Mouse (Mus musculus) lung, embryonic 16.5 days (tissue): Measurements from ENCODE around the gene Kcnab1. TPM values are rescaled to one million over a fixed set of nuclear protein-coding genes. Genes with fewer than 3 reads are reported as not detected.

Source experiments
- ATAC-seq: fragments of 200-750 bp; cut with Nextera tagmentation; 2 replicates; pipeline ENCODE4 v1.8.0; 2017; ENCODE audit warnings: low read depth, mild to moderate bottlenecking, moderate library complexity
- H3K27ac ChIP-seq: fragments of 300-500 bp; sonication (generic); 2 replicates; pipeline ENCODE4 v1.5.1; 2014; ENCODE audit warnings: mild to moderate bottlenecking, control low read depth, low read length
- H3K27me3 ChIP-seq: fragments of 300-500 bp; sonication (generic); 2 replicates; pipeline ENCODE4 v1.6.1; 2014; ENCODE audit warnings: low read depth, low read length, mixed read lengths; ENCODE audit not compliant: control insufficient read depth, insufficient read depth
- H3K36me3 ChIP-seq: fragments of 300-500 bp; sonication (generic); 2 replicates; pipeline ENCODE4 v1.6.1; 2014; ENCODE audit warnings: low read length; ENCODE audit not compliant: control insufficient read depth, insufficient read depth
- H3K4me1 ChIP-seq: fragments of 300-500 bp; sonication (generic); replicated peaks from 2 replicates; pipeline ENCODE4 v1.6.1; 2014; ENCODE audit warnings: low read length, mixed read lengths; ENCODE audit not compliant: control insufficient read depth, insufficient read depth
- H3K4me2 ChIP-seq: fragments of 300-500 bp; sonication (generic); 2 replicates; pipeline ENCODE4 v1.6.1; 2014; ENCODE audit warnings: low read depth, low read length, control low read depth
- H3K4me3 ChIP-seq: fragments of 300-500 bp; sonication (generic); 2 replicates; pipeline ENCODE4 v1.5.1; 2014; ENCODE audit warnings: mild to moderate bottlenecking, low read length, control low read depth
- H3K9ac ChIP-seq: fragments of 300-500 bp; sonication (generic); 2 replicates; pipeline ENCODE4 v1.6.1; 2014; ENCODE audit warnings: low read length, control low read depth
- H3K9me3 ChIP-seq: fragments of 300-500 bp; sonication (generic); 2 replicates; pipeline ENCODE4 v1.6.1; 2016; ENCODE audit warnings: low read length; ENCODE audit not compliant: control insufficient read depth
- WGBS: fragments of 180-500 bp; shearing (Covaris S2); extraction: QIAGEN DNeasy Blood & Tissue Kit; methylation state at CpG from one replicate; pipeline ENCODE4 v1.1.7; 2014; 5-methylcytosine and 5-hydroxymethylcytosine counted together
- polyA plus RNA-seq: library from polyadenylated mRNA; unstranded; fragments of >200 nt; fragmentation: Nextera tagmentation; extraction: Ambion mirVana; gene quantifications from 2 replicates; pipeline ENCODE4 v1.2.1, GENCODE M21; 2015

Kcnab1 gene
- polyA plus RNA-seq, 1 experiment from 2014 or later, result 2.3 TPM

- WGBS, result 43% methylated on average over 4 of the region's 4 CpGs
- Histone ChIP-seq H3K9ac (no peak overlapping the region), H3K27ac (no peak overlapping the region), H3K27me3 (no peaks in the 10 kb centered on the region), H3K36me3 (no peaks in the 10 kb centered on the region), H3K4me3 (no peak overlapping the region), H3K4me1 (0 out of 2 replicates have a peak, but pooled peaks cover 3% of the 10 kb centered on the region), H3K4me2 (no peak overlapping the region), H3K9me3 (no peaks in the 10 kb centered on the region)
- ATAC-seq, result peak; percentile 34; the same call in 1 of the 2 replicates
Observed at GRCm38 (mm10) chr3:65352278-65353127, 243.3 kb downstream of the Kcnab1 start.

GRCm38 (mm10) chr3:65353263-65354037 lies 244.3 kb downstream of the Kcnab1 start:
- 0 out of 2 replicates have a peak, but pooled peaks cover 3% of the 10 kb centered on the region for H3K4me1 ChIP-seq
- no peak overlapping the region for H3K9ac ChIP-seq
- no peak overlapping the region for H3K4me3 ChIP-seq
- no peaks in the 10 kb centered on the region for H3K36me3 ChIP-seq
- 68% methylated on average over 10 of the region's 10 CpGs for WGBS
- ATAC-seq, result 0 out of 2 replicates have a peak, but pooled peaks have one; percentile 20
- no peak overlapping the region for H3K4me2 ChIP-seq
- no peaks in the 10 kb centered on the region for H3K27me3 ChIP-seq
- H3K9me3 ChIP-seq, result no peaks in the 10 kb centered on the region
- no peak overlapping the region for H3K27ac ChIP-seq

GRCm38 (mm10) chr3:65355479-65355878 lies 246.3 kb downstream of the Kcnab1 start:
- peak; percentile 62 for ATAC-seq
- no peak overlapping the region for H3K9ac ChIP-seq
- 32% methylated on average over 6 of the region's 6 CpGs for WGBS
- no peak overlapping the region for H3K27ac ChIP-seq
- H3K27me3 ChIP-seq, result no peaks in the 10 kb centered on the region
- no peak overlapping the region for H3K4me3 ChIP-seq
- no peaks in the 10 kb centered on the region for H3K9me3 ChIP-seq
- no peak overlapping the region for H3K4me2 ChIP-seq
- no peaks in the 10 kb centered on the region for H3K36me3 ChIP-seq
- H3K4me1 ChIP-seq, result peaks cover 3% of the 10 kb centered on the region; the same call in 1 of the 2 replicates

GRCm38 (mm10) chr3:65358275-65358674 lies 249.1 kb downstream of the Kcnab1 start:
- WGBS, result 65% methylated on average over 2 of the region's 2 CpGs
- Histone ChIP-seq H3K9me3 (no peaks in the 10 kb centered on the region), H3K9ac (no peak overlapping the region), H3K4me2 (no peak overlapping the region), H3K27ac (no peak overlapping the region), H3K27me3 (no peaks in the 10 kb centered on the region), H3K4me1 (peaks cover 3% of the 10 kb centered on the region; the same call in 1 of the 2 replicates), H3K4me3 (no peak overlapping the region), H3K36me3 (no peaks in the 10 kb centered on the region)
- ATAC-seq, result no peak

GRCm38 (mm10) chr3:65358841-65359240 lies 249.7 kb downstream of the Kcnab1 start:
- Histone ChIP-seq H3K36me3 (no peaks in the 10 kb centered on the region), H3K4me2 (no peak overlapping the region), H3K27me3 (no peaks in the 10 kb centered on the region), H3K27ac (no peak overlapping the region), H3K9me3 (no peaks in the 10 kb centered on the region), H3K4me3 (no peak overlapping the region), H3K9ac (no peak overlapping the region), H3K4me1 (peaks cover 3% of the 10 kb centered on the region; the same call in 1 of the 2 replicates)
- ATAC-seq, result no peak
- WGBS, result 84% methylated on average over 2 of the region's 2 CpGs

- H3K27me3 ChIP-seq, result no peaks in the 10 kb centered on the region
- H3K9ac ChIP-seq, result no peak overlapping the region
- H3K9me3 ChIP-seq, result no peaks in the 10 kb centered on the region
- no peak overlapping the region for H3K4me2 ChIP-seq
- H3K4me1 ChIP-seq, result peaks cover under 1% of the 10 kb centered on the region; the same call in 1 of the 2 replicates
- no peak overlapping the region for H3K4me3 ChIP-seq
- WGBS, result 38% methylated on average over 8 of the region's 8 CpGs
- no peak overlapping the region for H3K27ac ChIP-seq
- no peaks in the 10 kb centered on the region for H3K36me3 ChIP-seq
- ATAC-seq, result peak; percentile 11; the same call in 1 of the 2 replicates
Observed at GRCm38 (mm10) chr3:65360163-65360969, 251.2 kb downstream of the Kcnab1 start.

- no peaks in the 10 kb centered on the region for H3K27me3 ChIP-seq
- H3K9me3 ChIP-seq, result no peaks in the 10 kb centered on the region
- no peak overlapping the region for H3K9ac ChIP-seq
- 80% methylated on average over 1 of the region's 1 CpGs for WGBS
- no peak overlapping the region for H3K27ac ChIP-seq
- no peak overlapping the region for H3K4me3 ChIP-seq
- 0 out of 2 replicates have a peak, but pooled peaks have one; percentile 26 for ATAC-seq
- H3K4me2 ChIP-seq, result no peak overlapping the region
- H3K4me1 ChIP-seq, result no peaks in the 10 kb centered on the region; the same call in 1 of the 2 replicates
- H3K36me3 ChIP-seq, result peaks cover 3% of the 10 kb centered on the region
Observed at GRCm38 (mm10) chr3:65363438-65363837, 254.3 kb downstream of the Kcnab1 start.

- 71% methylated on average over 6 of the region's 6 CpGs for WGBS
- ATAC-seq, result no peak
Observed at GRCm38 (mm10) chr3:65365184-65365583, 256.0 kb downstream of the Kcnab1 start.

More at GRCm38 (mm10) chr3:65365184-65365583, 256.0 kb downstream of the Kcnab1 start:
- H3K4me1 ChIP-seq, result no peaks in the 10 kb centered on the region; the same call in 1 of the 2 replicates
- H3K27me3 ChIP-seq, result no peaks in the 10 kb centered on the region
- no peak overlapping the region for H3K27ac ChIP-seq
- H3K9me3 ChIP-seq, result no peaks in the 10 kb centered on the region
- no peak overlapping the region for H3K4me3 ChIP-seq
- no peak overlapping the region for H3K9ac ChIP-seq
- no peak overlapping the region for H3K4me2 ChIP-seq
- peaks cover 4% of the 10 kb centered on the region for H3K36me3 ChIP-seq
